Mouse (Mus musculus): Measurements from ENCODE around the gene Dnah2.
"Not testable (repeated sequence)": the region's sequence is repeated elsewhere in the genome, so short reads cannot be mapped to it uniquely, and the experiment has no call there.

The Dnah2 gene

GRCm38 (mm10) chr11:69563373-69563772 is 14.5 kb upstream of the Dnah2 start:
- DNase-seq (ENCODE audit: low spot score), result no peak

GRCm38 (mm10) chr11:69560896-69561854 is 12.3 kb upstream of the Dnah2 start:
- DNase-seq (ENCODE audit: low spot score), result no peak

GRCm38 (mm10) chr11:69559851-69560765 is 11.2 kb upstream of the Dnah2 start, which contains the start of gene Efnb3:
Efnb3 (minus strand) TSS chr11:69560205.
- no peak for DNase-seq (ENCODE audit: low spot score)

- no peak for DNase-seq (ENCODE audit: low spot score)
Observed at GRCm38 (mm10) chr11:69559183-69559582, 10.3 kb upstream of the Dnah2 start.

GRCm38 (mm10) chr11:69558756-69559155 is 9.8 kb upstream of the Dnah2 start:
- DNase-seq (ENCODE audit: low spot score), result no peak

GRCm38 (mm10) chr11:69557381-69557958 is 8.6 kb upstream of the Dnah2 start:
- no peak for DNase-seq (ENCODE audit: low spot score)

- no peak for DNase-seq (ENCODE audit: low spot score)
Observed at GRCm38 (mm10) chr11:69554539-69555140, 5.7 kb upstream of the Dnah2 start.

GRCm38 (mm10) chr11:69553341-69553721 is 4.4 kb upstream of the Dnah2 start:
- no peak for DNase-seq (ENCODE audit: low spot score)

GRCm38 (mm10) chr11:69552622-69553340 is 3.9 kb upstream of the Dnah2 start:
- no peak for DNase-seq (ENCODE audit: low spot score)

GRCm38 (mm10) chr11:69551310-69551709 is 2.4 kb upstream of the Dnah2 start:
- no peak for DNase-seq (ENCODE audit: low spot score)

GRCm38 (mm10) chr11:69547071-69547470 is 1.8 kb downstream of the Dnah2 start:
- peak; percentile 36 for DNase-seq (ENCODE audit: low spot score)

GRCm38 (mm10) chr11:69546423-69547053 is 2.4 kb downstream of the Dnah2 start:
- DNase-seq (ENCODE audit: low spot score), result peak; percentile 72

GRCm38 (mm10) chr11:69545957-69546356 is 3.0 kb downstream of the Dnah2 start:
- DNase-seq (ENCODE audit: low spot score), result no peak

GRCm38 (mm10) chr11:69543598-69543997 is 5.3 kb downstream of the Dnah2 start:
- DNase-seq (ENCODE audit: low spot score), result no peak

- DNase-seq (ENCODE audit: low spot score), result not testable (repeated sequence)
Observed at GRCm38 (mm10) chr11:69541741-69542140, 7.2 kb downstream of the Dnah2 start.

GRCm38 (mm10) chr11:69540700-69541099 is 8.2 kb downstream of the Dnah2 start:
- DNase-seq (ENCODE audit: low spot score), result no peak

GRCm38 (mm10) chr11:69534990-69535389 is 13.9 kb downstream of the Dnah2 start:
- no peak for DNase-seq (ENCODE audit: low spot score)

- DNase-seq (ENCODE audit: low spot score), result no peak
Observed at GRCm38 (mm10) chr11:69532480-69533150, 16.3 kb downstream of the Dnah2 start.

GRCm38 (mm10) chr11:69530755-69531154 is 18.2 kb downstream of the Dnah2 start:
- not testable (repeated sequence) for DNase-seq (ENCODE audit: low spot score)

- not testable (repeated sequence) for DNase-seq (ENCODE audit: low spot score)
Observed at GRCm38 (mm10) chr11:69530281-69530680, 18.6 kb downstream of the Dnah2 start.
